Mouse (Mus musculus) megakaryocyte, embryonic 14.5 days (primary cell): ENCODE data around the gene Dcdc2a.

Source experiments
- FLI1 ChIP-seq: IDR thresholded peaks from 2 replicates; pipeline ENCODE4 v1.6.1; 2012; ENCODE audit warnings: low read length, inconsistent platforms, mixed read lengths
- GATA1 ChIP-seq: IDR thresholded peaks from 3 replicates; pipeline ENCODE4 v1.6.1; 2012; ENCODE audit warnings: mixed read lengths, low read length, inconsistent platforms, borderline replicate concordance

DNA sequence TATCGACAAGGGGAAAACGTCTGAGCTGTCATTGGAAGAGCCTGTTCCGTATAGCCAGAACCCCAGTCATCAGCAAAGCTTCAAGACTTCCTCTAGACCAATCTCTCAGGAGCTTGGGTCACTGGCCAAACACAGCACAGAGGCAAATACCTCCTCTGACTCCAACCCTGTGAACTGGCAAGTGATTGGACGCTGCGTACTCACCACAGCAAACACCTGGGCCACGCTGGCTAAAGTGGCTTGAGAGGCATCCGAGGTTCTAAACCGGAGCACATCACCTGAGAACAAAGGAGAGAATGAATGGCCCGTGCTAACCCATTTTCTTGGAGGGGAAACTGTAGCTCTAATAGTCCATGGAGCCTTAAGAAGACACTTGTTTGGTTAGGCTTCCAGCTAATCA, 37.5 kb upstream of the Dcdc2a start:
- no peak for TF ChIP-seq FLI1
- TF ChIP-seq GATA1, result no peak
